Mouse (Mus musculus) MEL (cell line): ENCODE measurements around the gene Gls.

Experiments
- CTCF ChIP-seq, 3 experiments: IDR thresholded peaks in 2 of 3; conservative IDR thresholded peaks in 1 of 3; 2 replicates each; pipeline ENCODE4 v1.5.1; 2011 to 2012; ENCODE audit warnings: low read length in 3 of 3, low read depth in 2 of 3, mild to moderate bottlenecking in 2 of 3, improper control_type of control experiment in 1 of 3, inconsistent platforms in 1 of 3, mixed read lengths in 1 of 3, moderate library complexity in 1 of 3; ENCODE audit not compliant: control insufficient read depth in 1 of 3, insufficient read depth in 1 of 3, poor library complexity in 1 of 3, severe bottlenecking in 1 of 3
- EP300 ChIP-seq, 2 experiments: IDR thresholded peaks; 2 replicates each; pipeline ENCODE4 v1.6.1; 2011; ENCODE audit warnings: improper control_type of control experiment in 2 of 2, low read length in 2 of 2, low read depth in 1 of 2, mild to moderate bottlenecking in 1 of 2
- MYB ChIP-seq: IDR thresholded peaks from 2 replicates; pipeline ENCODE4 v1.6.1; 2011; ENCODE audit warnings: mild to moderate bottlenecking, low read depth, low read length, improper control_type of control experiment
- POLR2A ChIP-seq, 2 experiments: IDR thresholded peaks; 2 replicates each; pipeline ENCODE4 v1.6.1; 2011 to 2012; ENCODE audit warnings: low read length in 2 of 2, mild to moderate bottlenecking in 2 of 2, control low read depth in 1 of 2, improper control_type of control experiment in 1 of 2, low read depth in 1 of 2, moderate library complexity in 1 of 2; ENCODE audit not compliant: control insufficient read depth in 1 of 2, insufficient read depth in 1 of 2, poor library complexity in 1 of 2
- POLR2AphosphoS2 ChIP-seq: IDR thresholded peaks from 2 replicates; pipeline ENCODE4 v1.6.1; 2011; ENCODE audit warnings: low read length, improper control_type of control experiment
- SMC3 ChIP-seq: IDR thresholded peaks from 2 replicates; pipeline ENCODE4 v1.6.1; 2011; ENCODE audit warnings: low read depth, low read length, improper control_type of control experiment
- ZMIZ1 ChIP-seq: IDR thresholded peaks from 2 replicates; pipeline ENCODE4 v1.6.1; 2012; ENCODE audit warnings: low read depth, mild to moderate bottlenecking, inconsistent platforms, low read length, improper control_type of control experiment, moderate library complexity

DNA sequence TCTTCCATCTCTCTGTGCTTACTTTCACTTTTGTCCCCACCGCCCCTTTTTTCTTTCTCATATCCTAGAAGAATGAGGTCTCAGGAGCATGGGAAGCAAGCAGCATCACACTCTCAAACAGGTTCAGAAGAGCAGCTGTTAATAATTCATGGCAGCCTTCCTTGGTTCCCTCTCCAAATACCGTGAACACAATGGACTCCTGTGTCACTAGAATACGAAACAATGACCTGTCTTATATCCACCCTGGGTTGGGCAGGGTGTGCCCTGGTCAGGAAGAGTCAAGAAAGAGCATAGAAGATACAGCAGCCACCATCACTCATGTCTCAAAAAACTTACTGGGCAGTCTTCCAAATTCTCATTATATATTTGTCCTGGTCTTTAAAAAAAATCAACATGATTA, 46.3 kb upstream of the Gls start:
- TF ChIP-seq MYB: no peak
- TF ChIP-seq ZMIZ1: no peak
- TF ChIP-seq POLR2A (IDR thresholded peaks at IDR 0.05; ENCODE audit: control insufficient read depth in 1 of 2, insufficient read depth in 1 of 2, low read depth in 1 of 2, low read length in 2 of 2, poor library complexity in 1 of 2): no peak
- no peak for TF ChIP-seq POLR2AphosphoS2
- no peak for TF ChIP-seq CTCF (IDR thresholded peaks at IDR 0.05 in 2 of 3, conservative IDR thresholded peaks at IDR 0.05 in 1 of 3; ENCODE audit: control insufficient read depth in 1 of 3, insufficient read depth in 1 of 3, low read depth in 2 of 3, low read length in 3 of 3, poor library complexity in 1 of 3, severe bottlenecking in 1 of 3)
- TF ChIP-seq SMC3: no peak
- TF ChIP-seq EP300 (IDR thresholded peaks at IDR 0.05; ENCODE audit: low read depth in 1 of 2, low read length in 2 of 2): no peak
